Mouse (Mus musculus): ENCODE data around the gene Dnajb3.
A peak's percentile ranks its signal among the peaks of the same experiment; 100 is the strongest.
"Not testable (repeated sequence)": the region's sequence is repeated elsewhere in the genome, so short reads cannot be mapped to it uniquely, and the experiment has no call there.

Dnajb3 gene

GRCm38 (mm10) chr1:88215466-88216380 lies 10.1 kb upstream of the Dnajb3 start:
- DNase-seq (ENCODE audit: low read depth, low spot score): peak; percentile 5

GRCm38 (mm10) chr1:88214462-88214952 lies 8.9 kb upstream of the Dnajb3 start:
- peak; percentile 18 for DNase-seq (ENCODE audit: low read depth, low spot score)

GRCm38 (mm10) chr1:88213766-88214461 lies 8.3 kb upstream of the Dnajb3 start:
- DNase-seq (ENCODE audit: low read depth, low spot score): peak; percentile 9

DNA sequence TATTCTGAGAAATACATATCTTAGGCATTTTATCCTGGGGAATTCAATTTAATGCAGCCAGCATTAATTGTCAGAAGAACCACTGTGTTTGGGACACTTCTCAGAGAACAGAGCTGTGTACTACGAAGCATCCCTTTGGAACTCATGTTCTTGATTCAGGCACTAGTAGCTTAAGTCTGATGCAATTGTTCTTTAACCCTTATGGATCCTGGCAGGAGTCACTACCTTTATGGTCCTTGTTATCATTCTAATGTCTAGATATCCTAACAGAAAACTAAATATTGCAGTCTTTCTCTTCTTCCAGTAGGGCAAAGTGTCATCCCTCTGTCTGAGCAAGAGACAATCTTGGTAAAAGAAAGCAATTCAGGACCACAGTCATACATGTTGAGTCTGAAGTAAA lies 7.5 kb upstream of the Dnajb3 start:
- no peak for DNase-seq (ENCODE audit: low read depth, low spot score)

DNA sequence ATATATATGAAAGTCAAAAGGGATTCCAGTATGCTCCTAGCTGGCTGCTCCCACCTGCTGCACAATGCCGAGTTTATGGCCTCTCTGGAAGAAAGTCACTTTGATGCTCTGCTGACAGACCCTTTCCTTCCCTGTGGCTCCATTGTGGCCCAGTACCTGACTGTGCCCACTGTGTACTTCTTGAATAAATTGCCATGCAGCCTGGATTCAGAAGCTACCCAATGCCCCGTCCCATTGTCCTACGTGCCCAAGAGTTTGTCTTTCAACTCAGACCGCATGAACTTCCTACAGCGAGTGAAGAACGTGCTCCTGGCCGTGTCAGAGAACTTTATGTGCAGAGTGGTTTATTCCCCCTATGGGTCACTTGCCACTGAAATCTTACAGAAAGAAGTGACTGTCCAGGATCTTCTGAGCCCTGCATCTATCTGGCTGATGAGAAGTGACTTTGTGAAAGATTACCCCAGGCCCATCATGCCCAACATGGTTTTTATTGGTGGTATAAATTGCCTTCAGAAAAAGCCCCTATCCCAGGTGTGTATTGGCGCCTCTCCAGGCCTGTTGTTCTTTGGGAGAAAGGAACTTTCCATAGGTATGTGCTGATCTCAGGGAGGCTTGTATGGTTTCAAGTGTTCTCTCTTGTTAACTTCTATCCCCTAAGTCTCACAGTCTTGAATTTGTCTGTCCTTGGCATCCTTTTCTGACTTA lies 6.9 kb upstream of the Dnajb3 start:
- peak; percentile 16 for DNase-seq (ENCODE audit: low read depth, low spot score)

DNA sequence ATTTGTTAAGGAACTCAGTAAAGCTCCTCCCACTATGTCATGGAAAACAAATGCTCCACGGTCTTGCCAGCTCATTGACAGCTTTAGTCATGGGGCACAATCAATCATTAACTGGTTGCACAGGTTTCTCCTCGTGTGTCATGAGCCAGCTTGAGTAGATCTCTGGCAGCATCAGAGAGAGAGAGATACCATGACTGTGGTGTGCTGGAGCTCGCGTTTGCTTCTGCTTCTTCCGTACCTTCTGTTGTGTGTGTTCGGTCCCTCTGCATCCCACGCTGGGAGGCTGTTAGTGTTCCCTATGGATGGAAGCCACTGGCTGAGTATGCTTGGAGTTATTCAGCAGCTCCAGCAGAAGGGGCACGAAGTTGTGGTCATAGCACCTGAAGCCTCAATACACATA lies 6.2 kb upstream of the Dnajb3 start, which contains the start of gene Ugt1a1:
Gene Ugt1a1, plus strand, starts transcription at position 148 of the 400 bp plus-strand sequence.
- peak; percentile 13 for DNase-seq (ENCODE audit: low read depth, low spot score)

- no peak for DNase-seq (ENCODE audit: low read depth, low spot score)
Measured at GRCm38 (mm10) chr1:88206843-88207479, 1.4 kb upstream of the Dnajb3 start.

- DNase-seq (ENCODE audit: low read depth, low spot score): no peak
Measured at GRCm38 (mm10) chr1:88200456-88200855, 5.1 kb downstream of the Dnajb3 start, which contains the start of gene Ugt1a2. Gene Ugt1a2 (plus strand): TSS chr1:88200601.

GRCm38 (mm10) chr1:88199996-88200395 lies 5.6 kb downstream of the Dnajb3 start:
- DNase-seq (ENCODE audit: low read depth, low spot score): no peak

DNA sequence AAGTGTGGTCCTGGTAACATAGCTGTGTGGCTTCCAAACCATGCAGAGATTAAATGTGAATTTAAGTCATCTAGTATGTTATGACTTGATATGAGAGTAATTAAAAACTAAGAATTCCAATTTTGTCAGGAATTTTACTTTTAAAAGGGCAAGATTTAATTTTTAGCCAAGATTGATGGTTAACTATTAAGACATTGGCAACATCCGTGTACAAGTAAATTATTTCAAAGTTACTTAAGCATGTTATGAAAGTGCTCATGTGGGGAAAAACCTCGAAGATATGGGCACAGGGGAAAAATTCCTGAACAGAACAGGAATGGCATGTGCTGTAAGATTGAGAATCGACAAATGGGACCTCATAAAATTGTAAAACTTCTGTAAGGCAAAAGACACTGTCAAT lies 8.1 kb downstream of the Dnajb3 start:
- DNase-seq (ENCODE audit: low read depth, low spot score): no peak

GRCm38 (mm10) chr1:88195687-88196086 lies 9.9 kb downstream of the Dnajb3 start:
- DNase-seq (ENCODE audit: low read depth, low spot score): no peak

DNA sequence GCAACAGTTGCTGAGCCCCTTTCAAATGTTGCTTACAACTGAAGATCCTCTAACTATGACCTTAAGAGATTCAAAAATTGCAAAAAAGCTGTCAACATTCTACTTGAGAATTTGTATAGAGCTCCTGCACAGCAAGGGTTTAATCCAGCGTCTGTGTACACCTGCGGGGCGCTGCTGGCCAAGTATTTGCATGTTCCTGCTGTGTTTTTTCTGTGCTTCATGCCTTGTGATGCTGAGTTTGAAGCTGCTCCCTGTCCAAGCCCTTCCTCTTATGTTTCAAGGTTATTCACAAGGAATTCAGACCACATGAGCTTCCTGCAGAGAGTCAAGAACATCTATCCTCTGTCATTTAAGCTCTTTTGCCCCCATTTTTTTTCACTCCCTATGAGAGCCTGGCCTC lies 13.4 kb downstream of the Dnajb3 start:
- DNase-seq (ENCODE audit: low read depth, low spot score): no peak

DNA sequence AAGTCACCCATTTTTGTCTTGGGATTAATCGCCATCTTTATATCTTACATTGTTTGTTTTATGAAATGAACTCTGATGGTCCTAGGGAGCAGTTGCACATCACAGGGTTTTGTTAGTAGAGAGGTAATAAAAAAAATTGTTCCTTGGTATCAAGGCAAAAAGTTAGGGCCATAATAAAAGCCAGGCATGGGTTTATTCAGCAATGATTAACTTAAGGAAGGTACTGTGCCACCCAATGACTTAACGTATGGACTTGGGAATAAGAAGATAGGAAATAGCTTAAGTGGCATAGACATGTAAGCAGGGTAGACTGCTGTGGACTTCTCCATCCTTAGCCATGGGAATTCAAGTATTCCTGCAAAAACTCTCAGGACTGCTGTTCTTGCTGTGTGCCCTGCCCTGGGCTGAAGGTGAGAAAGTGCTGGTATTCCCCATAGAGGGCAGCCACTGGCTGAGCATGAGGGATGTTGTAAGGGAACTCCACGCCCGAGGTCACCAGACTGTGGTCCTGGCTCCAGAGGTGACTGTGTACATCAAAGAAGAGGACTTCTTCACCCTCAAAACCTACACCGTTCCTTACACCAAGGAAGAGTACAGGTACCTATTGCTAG lies 19.2 kb downstream of the Dnajb3 start:
- no peak for DNase-seq (ENCODE audit: low read depth, low spot score)

DNA sequence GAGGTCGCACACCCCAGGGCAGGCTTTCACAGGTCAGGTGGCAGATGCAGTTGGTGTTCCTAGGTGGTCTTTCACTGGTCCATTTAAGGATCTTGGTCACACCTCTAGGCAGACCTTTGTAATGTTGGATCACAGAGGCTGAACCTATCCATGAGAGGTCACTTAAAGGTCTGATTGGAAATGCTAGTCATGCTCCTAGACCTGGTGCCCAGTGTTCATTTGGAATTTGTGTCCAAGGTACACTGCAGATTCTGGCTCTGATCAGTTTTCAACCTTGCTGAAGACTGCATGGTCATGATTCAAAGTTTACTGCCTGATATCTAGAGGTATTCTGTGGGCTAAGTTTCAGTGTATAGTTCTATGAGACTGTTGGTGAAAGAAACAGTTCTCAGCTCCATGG lies 25.9 kb downstream of the Dnajb3 start:
- DNase-seq (ENCODE audit: low read depth, low spot score): no peak

GRCm38 (mm10) chr1:88172190-88172589 lies 33.4 kb downstream of the Dnajb3 start:
- not testable (repeated sequence) for DNase-seq (ENCODE audit: low read depth, low spot score)

DNA sequence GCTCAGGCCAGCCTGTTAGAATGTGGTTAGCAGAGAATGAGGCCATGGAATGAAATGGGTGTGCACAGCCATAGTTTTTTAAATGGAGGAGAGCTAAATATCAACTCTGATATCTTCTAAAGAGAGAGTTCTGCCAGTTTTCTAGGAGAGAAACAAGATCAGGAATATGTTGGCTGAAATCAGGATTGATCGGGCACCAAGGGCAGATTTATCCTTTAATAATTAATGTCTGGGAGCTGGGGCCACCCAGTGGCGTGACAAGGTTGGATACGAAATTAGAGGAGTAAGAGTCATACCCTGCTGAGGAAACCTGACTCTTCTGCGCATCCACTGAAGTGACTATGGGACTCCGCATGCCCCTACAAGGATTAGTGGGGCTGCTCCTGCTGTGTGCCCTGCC lies 39.9 kb downstream of the Dnajb3 start, which contains the start of gene Ugt1a5:
Gene Ugt1a5, plus strand, starts transcription at position 302 of the 400 bp plus-strand sequence.
- no peak for DNase-seq (ENCODE audit: low read depth, low spot score)

DNA sequence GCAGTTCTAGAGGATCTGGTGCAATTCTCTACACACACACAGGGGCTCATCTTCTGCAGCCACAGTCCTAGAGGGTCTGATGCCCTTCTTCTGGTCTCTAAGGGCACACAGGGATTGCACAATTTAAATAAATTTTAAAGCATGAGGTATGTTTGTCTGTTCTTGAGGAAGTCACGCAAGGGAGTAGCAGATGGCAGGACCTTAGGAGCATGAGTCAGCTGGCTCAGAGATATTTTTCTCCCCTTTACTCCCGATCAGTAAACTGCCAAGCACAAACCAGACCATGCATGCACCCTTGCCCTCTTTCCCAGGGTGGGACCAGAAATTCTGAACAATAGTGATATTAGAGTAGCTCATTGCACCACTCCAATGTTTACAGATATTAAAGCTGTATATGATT lies 47.2 kb downstream of the Dnajb3 start:
- no peak for DNase-seq (ENCODE audit: low read depth, low spot score)
